Mouse (Mus musculus) lung, postnatal 0 days (tissue): ENCODE data around the gene Pald1. TPM values are rescaled to one million over a fixed set of nuclear protein-coding genes. Genes with fewer than 3 reads are reported as not detected.

ENCODE experiments used
- ATAC-seq: fragments of 200-750 bp; cut with Nextera tagmentation; 2 replicates; pipeline ENCODE4 v1.8.0; 2017; ENCODE audit warnings: moderate library complexity
- DNase-seq: peaks from one replicate; pipeline ENCODE4 v3.0.0-alpha.2; 2016; ENCODE audit warnings: low spot score
- H3K27ac ChIP-seq: fragments of 300-500 bp; sonication (generic); 2 replicates; pipeline ENCODE4 v1.5.1; 2014; ENCODE audit warnings: antibody characterized with exemption, mild to moderate bottlenecking, low read length, mixed read lengths
- H3K27me3 ChIP-seq: fragments of 300-500 bp; sonication (generic); replicated peaks from 2 replicates; pipeline ENCODE4 v1.6.1; 2014; ENCODE audit warnings: low read length, mixed read lengths; ENCODE audit not compliant: insufficient read depth
- H3K36me3 ChIP-seq: fragments of 300-500 bp; sonication (generic); 2 replicates; pipeline ENCODE4 v1.6.1; 2014; ENCODE audit warnings: low read length, mixed read lengths; ENCODE audit not compliant: insufficient read depth
- H3K4me1 ChIP-seq: fragments of 300-500 bp; sonication (generic); 2 replicates; pipeline ENCODE4 v1.6.1; 2014; ENCODE audit warnings: antibody characterized with exemption, low read depth, low read length, mixed read lengths; ENCODE audit not compliant: insufficient read depth
- H3K4me2 ChIP-seq: fragments of 300-500 bp; sonication (generic); replicated peaks from 2 replicates; pipeline ENCODE4 v1.6.1; 2014; ENCODE audit warnings: low read depth, mild to moderate bottlenecking, low read length, moderate library complexity, mixed read lengths
- H3K4me3 ChIP-seq: fragments of 300-500 bp; sonication (generic); 2 replicates; pipeline ENCODE4 v1.5.1; 2014; ENCODE audit warnings: low read depth, low read length
- H3K9ac ChIP-seq: fragments of 300-500 bp; sonication (generic); replicated peaks from 2 replicates; pipeline ENCODE4 v1.6.1; 2014; ENCODE audit warnings: low read depth, mild to moderate bottlenecking
- H3K9me3 ChIP-seq: fragments of 300-500 bp; sonication (generic); 2 replicates; pipeline ENCODE4 v1.6.1; 2016; ENCODE audit warnings: low read length, mixed read lengths
- CTCF ChIP-seq: IDR thresholded peaks from 2 replicates; pipeline ENCODE4 v1.5.1; 2016; ENCODE audit warnings: antibody characterized with exemption, mild to moderate bottlenecking
- EP300 ChIP-seq: IDR thresholded peaks from 2 replicates; pipeline ENCODE4 v1.6.1; 2016; ENCODE audit warnings: antibody characterized with exemption, mild to moderate bottlenecking, control low read depth
- WGBS: fragments of 180-500 bp; shearing (Covaris S2); extraction: QIAGEN DNeasy Blood & Tissue Kit; methylation state at CpG from one replicate; pipeline ENCODE4 v1.1.7; 2014; 5-methylcytosine and 5-hydroxymethylcytosine counted together
- polyA plus RNA-seq: library from polyadenylated mRNA; unstranded; fragments of >200 nt; fragmentation: Nextera tagmentation; extraction: Ambion mirVana; gene quantifications from 2 replicates; pipeline ENCODE4 v1.2.1, GENCODE M21; 2015

Gene Pald1
- polyA plus RNA-seq, 1 experiment from 2014 or later, result 30.4 TPM

DNA sequence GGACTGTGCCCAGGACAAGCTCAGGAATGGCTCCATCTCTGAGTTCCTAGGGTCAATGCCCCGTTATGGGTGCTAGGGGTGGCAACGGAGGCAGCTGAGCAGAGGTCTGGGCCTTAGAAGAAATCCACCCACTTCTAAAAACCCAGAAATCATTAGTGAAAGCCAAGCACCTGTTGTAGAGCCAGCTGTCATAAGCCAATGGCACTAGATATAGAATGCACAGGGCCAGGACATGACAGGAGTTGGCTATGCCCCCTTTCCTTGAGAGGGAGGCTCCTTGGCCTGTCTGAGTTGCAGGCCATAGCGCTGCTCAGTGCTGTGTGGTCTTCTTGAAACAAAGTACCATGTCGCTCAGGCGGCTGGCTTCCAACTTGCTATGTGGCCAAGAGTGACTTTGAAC is 17.1 kb upstream of the Pald1 start:
- Histone ChIP-seq H3K9ac (no peak overlapping the region), H3K36me3 (no peaks in the 10 kb centered on the region), H3K4me3 (no peak overlapping the region), H3K9me3 (no peaks in the 10 kb centered on the region), H3K4me2 (no peak overlapping the region), H3K4me1 (no peaks in the 10 kb centered on the region), H3K27ac (no peak overlapping the region), H3K27me3 (no peaks in the 10 kb centered on the region)
- DNase-seq (no peak), ATAC-seq (no peak)
- 86% methylated on average over 5 of the region's 5 CpGs for WGBS
- TF ChIP-seq CTCF (no peak), EP300 (no peak)

GRCm38 (mm10) chr10:61399156-61399734 is 15.9 kb upstream of the Pald1 start:
- no peaks in the 10 kb centered on the region for H3K4me1 ChIP-seq
- H3K4me2 ChIP-seq, result no peak overlapping the region
- H3K27me3 ChIP-seq, result no peaks in the 10 kb centered on the region
- H3K9ac ChIP-seq, result no peak overlapping the region
- 20% methylated on average over 12 of the region's 13 CpGs for WGBS
- no peaks in the 10 kb centered on the region for H3K9me3 ChIP-seq
- ATAC-seq (peak; percentile 76), DNase-seq (peak; percentile 91)
- no peaks in the 10 kb centered on the region for H3K36me3 ChIP-seq
- no peak overlapping the region for H3K27ac ChIP-seq
- no peak overlapping the region for H3K4me3 ChIP-seq
- TF ChIP-seq CTCF, result peak; percentile 96
- TF ChIP-seq EP300, result no peak

DNA sequence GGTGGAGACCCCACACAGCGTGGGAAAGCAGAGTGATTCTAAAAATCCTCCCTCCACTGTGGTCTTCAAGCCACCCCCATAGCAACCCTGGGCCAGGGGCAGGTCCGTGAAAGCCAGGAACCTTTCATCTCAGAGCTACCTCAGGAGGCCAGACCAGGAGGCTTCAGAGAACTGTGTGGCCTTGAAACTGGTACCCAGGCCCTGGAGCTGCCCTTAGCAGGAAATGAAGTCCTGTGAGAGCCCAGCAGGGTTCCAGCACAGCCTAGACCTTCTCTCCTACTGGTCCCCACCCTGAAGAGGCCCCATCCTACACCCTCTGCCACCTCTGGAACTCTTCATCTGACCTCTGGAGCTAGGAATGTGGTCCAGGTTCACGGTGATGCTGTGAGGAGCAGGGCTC is 14.8 kb upstream of the Pald1 start:
- Histone ChIP-seq H3K4me2 (no peak overlapping the region), H3K4me3 (no peak overlapping the region), H3K9me3 (no peaks in the 10 kb centered on the region), H3K36me3 (no peaks in the 10 kb centered on the region), H3K9ac (no peak overlapping the region), H3K4me1 (no peaks in the 10 kb centered on the region), H3K27me3 (no peaks in the 10 kb centered on the region), H3K27ac (no peak overlapping the region)
- ATAC-seq (no peak), DNase-seq (no peak)
- WGBS, result 56% methylated on average over 3 of the region's 3 CpGs
- TF ChIP-seq EP300, result no peak
- TF ChIP-seq CTCF, result no peak

GRCm38 (mm10) chr10:61394476-61395136 is 11.3 kb upstream of the Pald1 start:
- ATAC-seq (peak; percentile 83), DNase-seq (peak; percentile 80)
- no peak for TF ChIP-seq CTCF
- peak; percentile 69; the same call in 1 of the 2 replicates for TF ChIP-seq EP300
- Histone ChIP-seq H3K4me2 (peak overlapping the region; percentile 20; the same call in 1 of the 2 replicates), H3K4me1 (no peaks in the 10 kb centered on the region), H3K36me3 (no peaks in the 10 kb centered on the region), H3K27me3 (no peaks in the 10 kb centered on the region), H3K4me3 (no peak overlapping the region), H3K9ac (0 out of 2 replicates have a peak overlapping the region, but pooled peaks have one; percentile 1), H3K9me3 (no peaks in the 10 kb centered on the region), H3K27ac (peak overlapping the region; percentile 51; the same call in 1 of the 2 replicates)
- 25% methylated on average over 9 of the region's 9 CpGs for WGBS

DNA sequence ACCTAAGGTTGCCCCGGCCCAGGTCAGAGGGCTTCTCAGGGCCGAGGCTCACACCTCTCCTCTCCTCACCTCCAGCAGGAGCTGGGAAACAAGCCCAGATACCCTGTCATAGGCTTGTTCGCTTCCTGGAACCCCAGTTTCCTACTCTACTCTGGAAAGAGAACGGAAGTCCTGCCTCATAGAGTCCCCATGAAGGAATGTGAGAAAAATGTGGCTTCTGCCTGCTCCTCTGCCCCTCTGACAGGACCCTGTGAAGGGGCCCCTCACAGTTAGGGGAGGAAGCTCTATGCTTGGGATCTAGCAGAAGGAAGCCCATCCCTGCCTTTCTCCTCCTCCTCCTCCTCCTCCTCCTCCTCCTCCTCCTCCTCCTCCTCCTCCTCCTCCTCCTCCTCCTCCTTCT is 9.3 kb upstream of the Pald1 start:
- Histone ChIP-seq H3K9me3 (no peaks in the 10 kb centered on the region), H3K4me2 (no peak overlapping the region), H3K27ac (no peak overlapping the region), H3K36me3 (no peaks in the 10 kb centered on the region), H3K27me3 (no peaks in the 10 kb centered on the region), H3K9ac (no peak overlapping the region), H3K4me1 (no peaks in the 10 kb centered on the region), H3K4me3 (no peak overlapping the region)
- DNase-seq, result peak; percentile 36
- 23% methylated on average over 4 of the region's 4 CpGs for WGBS
- TF ChIP-seq EP300, result no peak
- no peak for TF ChIP-seq CTCF
- no peak for ATAC-seq

GRCm38 (mm10) chr10:61390148-61390547 is 6.8 kb upstream of the Pald1 start:
- 41% methylated on average over 2 of the region's 2 CpGs for WGBS
- TF ChIP-seq EP300 (peak; percentile 57; the same call in 1 of the 2 replicates), CTCF (no peak)
- Histone ChIP-seq H3K36me3 (no peaks in the 10 kb centered on the region), H3K4me2 (no peak overlapping the region), H3K27me3 (no peaks in the 10 kb centered on the region), H3K4me3 (no peak overlapping the region), H3K27ac (peak overlapping the region; percentile 51; the same call in 1 of the 2 replicates), H3K9ac (no peak overlapping the region), H3K9me3 (no peaks in the 10 kb centered on the region), H3K4me1 (no peaks in the 10 kb centered on the region)
- ATAC-seq (peak; percentile 7; the same call in 1 of the 2 replicates), DNase-seq (peak; percentile 67)
